Mouse (Mus musculus) embryonic facial prominence, embryonic 10.5 days (tissue): ENCODE measurements around the gene Polr2i. TPM values are rescaled to one million over a fixed set of nuclear protein-coding genes. Genes with fewer than 3 reads are reported as not detected.
"Not testable (repeated sequence)": the region's sequence is repeated elsewhere in the genome, so short reads cannot be mapped to it uniquely, and the experiment has no call there.

Experiments used
- DNase-seq: peaks from one replicate; pipeline ENCODE4 v3.0.0-alpha.2; 2017; ENCODE audit warnings: low spot score
- H3K27ac ChIP-seq: fragments of 300-500 bp; sonication (generic); replicated peaks from 2 replicates; pipeline ENCODE4 v1.5.1; 2016; ENCODE audit warnings: mild to moderate bottlenecking
- H3K27me3 ChIP-seq: fragments of 300-500 bp; sonication (generic); replicated peaks from 2 replicates; pipeline ENCODE4 v1.6.1; 2016; ENCODE audit warnings: low read depth, mild to moderate bottlenecking; ENCODE audit not compliant: poor library complexity, severe bottlenecking
- H3K36me3 ChIP-seq: fragments of 300-500 bp; sonication (generic); replicated peaks from 2 replicates; pipeline ENCODE4 v1.6.1; 2016; ENCODE audit warnings: mild to moderate bottlenecking, moderate library complexity
- H3K4me1 ChIP-seq: fragments of 300-500 bp; sonication (generic); 2 replicates; pipeline ENCODE4 v1.6.1; 2016
- H3K4me3 ChIP-seq: fragments of 300-500 bp; sonication (generic); 2 replicates; pipeline ENCODE4 v1.5.1; 2016; ENCODE audit warnings: mild to moderate bottlenecking, moderate library complexity
- H3K9me3 ChIP-seq: fragments of 300-500 bp; sonication (generic); 2 replicates; pipeline ENCODE4 v1.6.1; 2016; ENCODE audit warnings: mild to moderate bottlenecking
- WGBS: fragments of 180-500 bp; shearing (Covaris S2); methylation state at CpG from one replicate; pipeline ENCODE4 v1.1.7; 2016; 5-methylcytosine and 5-hydroxymethylcytosine counted together
- polyA plus RNA-seq: library from polyadenylated mRNA; unstranded; fragments of >200 nt; fragmentation: Nextera tagmentation; extraction: Ambion mirVana; gene quantifications from 2 replicates; pipeline ENCODE4 v1.2.1, GENCODE M21; 2016

Gene Polr2i
- polyA plus RNA-seq, result 174 and 177 TPM in 2 replicates

DNA sequence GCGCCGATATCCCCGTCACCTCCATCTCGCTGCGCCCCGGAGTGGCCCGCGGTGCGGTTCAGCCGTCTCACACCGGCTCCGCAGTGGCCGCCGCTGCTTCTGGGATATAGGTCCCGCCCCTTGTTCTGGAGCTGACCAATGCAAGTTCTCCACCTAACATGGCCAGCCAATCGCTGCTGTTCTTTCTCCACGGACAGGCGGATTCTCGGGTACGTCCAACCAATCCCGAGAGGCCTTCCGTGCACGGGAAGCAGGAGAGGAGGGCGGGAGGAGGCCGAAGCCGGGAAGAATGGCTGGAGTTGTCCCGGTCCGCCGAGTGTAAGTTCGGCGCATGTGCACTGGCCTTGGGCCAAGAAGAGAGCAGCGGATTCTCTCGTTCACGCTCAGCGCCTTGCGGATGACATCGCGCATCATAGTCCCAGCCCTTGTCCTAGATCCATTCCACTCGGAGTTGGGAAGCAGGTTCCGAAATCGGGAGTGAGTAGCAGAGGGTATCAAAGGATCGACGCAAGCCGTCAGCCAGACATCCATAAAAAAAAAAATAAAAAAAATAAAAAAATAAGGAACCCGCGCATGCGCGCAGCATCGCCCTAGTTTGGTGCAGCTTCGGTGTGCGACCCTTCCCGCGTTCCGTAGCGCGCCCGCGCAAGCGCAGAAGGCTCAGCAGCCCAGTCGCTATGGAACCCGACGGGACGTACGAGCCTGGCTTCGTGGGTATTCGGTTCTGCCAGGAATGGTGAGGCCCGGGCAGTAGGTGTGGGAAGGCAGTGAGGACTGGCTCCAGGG, at the start of gene Polr2i, which contains the start of gene Tbcb:
Polr2i (plus strand) TSS at position 280 of the 786 bp plus-strand sequence.
Tbcb (minus strand) TSS at position 604 of the 786 bp plus-strand sequence.
- Histone ChIP-seq H3K36me3 (peaks cover 54% of the 10 kb centered on the region), H3K4me3 (peak within 1 kb of the TSS; percentile 68), H3K27ac (peak within 1 kb of the TSS; percentile 92), H3K27me3 (no peaks in the 10 kb centered on the region), H3K4me1 (peaks cover 23% of the 10 kb centered on the region), H3K9me3 (no peaks in the 10 kb centered on the region)
- WGBS, result under 1% methylated on average over 67 of the region's 67 CpGs
- peak; percentile 97 for DNase-seq

DNA sequence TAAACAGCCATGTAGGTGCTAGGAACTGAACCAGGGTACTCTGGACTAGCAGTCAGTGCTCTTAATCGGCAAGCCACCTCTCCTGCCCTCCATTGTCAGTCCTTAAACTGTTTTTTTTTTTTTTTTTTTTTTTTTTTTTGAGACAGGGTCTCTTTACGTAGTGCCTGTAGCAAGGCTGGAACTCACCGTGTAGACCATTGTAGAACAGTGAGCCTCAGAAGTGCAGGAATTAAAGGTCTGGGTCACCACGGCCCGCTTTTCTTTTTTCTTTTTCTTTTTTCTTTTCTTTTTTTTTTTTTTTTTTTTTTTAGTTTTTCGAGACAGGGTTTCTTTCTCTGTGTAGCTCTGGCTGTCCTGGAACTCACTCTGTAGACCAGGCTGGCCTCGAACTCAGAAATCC, 48.6 kb upstream of the Polr2i start:
- not testable (repeated sequence) for H3K27me3 ChIP-seq, H3K4me3 ChIP-seq, H3K9me3 ChIP-seq, H3K27ac ChIP-seq, DNase-seq
- WGBS, result 68% methylated on average over 7 of the region's 7 CpGs
- Histone ChIP-seq H3K36me3 (peaks cover 49% of the 10 kb centered on the region), H3K4me1 (peaks cover 12% of the 10 kb centered on the region)

DNA sequence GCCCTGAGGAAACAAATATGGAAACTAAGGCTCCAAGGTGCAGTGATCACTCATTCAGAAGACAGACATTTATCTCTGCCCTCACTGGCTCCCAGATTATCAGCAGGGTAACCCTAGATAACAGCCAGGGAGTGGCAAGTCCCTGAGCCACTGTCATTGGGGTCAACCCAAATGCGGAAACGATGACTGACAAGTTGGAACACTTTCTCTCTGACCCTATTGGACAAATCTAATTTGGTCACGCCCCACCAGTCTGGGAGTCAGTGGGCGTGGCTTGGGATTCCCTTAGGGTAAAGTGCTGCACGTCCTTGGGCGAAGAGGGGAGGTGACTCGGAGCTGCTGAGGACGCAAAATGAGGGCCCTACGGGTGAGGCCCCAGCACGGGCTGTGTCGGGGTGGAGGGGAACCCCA, 47.9 kb upstream of the Polr2i start, which contains the start of gene Cox7a1:
Cox7a1 (plus strand) TSS at position 266 of the 411 bp plus-strand sequence.
- DNase-seq, result peak; percentile 76
- H3K4me1 ChIP-seq, result peaks cover 12% of the 10 kb centered on the region
- H3K27ac ChIP-seq, result 0 out of 2 replicates have a peak within 1 kb of the TSS, but pooled peaks have one; percentile 24
- 1% methylated on average over 11 of the region's 11 CpGs for WGBS
- peaks cover 49% of the 10 kb centered on the region for H3K36me3 ChIP-seq
- H3K4me3 ChIP-seq, result peak within 1 kb of the TSS; percentile 49
- no peaks in the 10 kb centered on the region for H3K27me3 ChIP-seq
- no peaks in the 10 kb centered on the region for H3K9me3 ChIP-seq

DNA sequence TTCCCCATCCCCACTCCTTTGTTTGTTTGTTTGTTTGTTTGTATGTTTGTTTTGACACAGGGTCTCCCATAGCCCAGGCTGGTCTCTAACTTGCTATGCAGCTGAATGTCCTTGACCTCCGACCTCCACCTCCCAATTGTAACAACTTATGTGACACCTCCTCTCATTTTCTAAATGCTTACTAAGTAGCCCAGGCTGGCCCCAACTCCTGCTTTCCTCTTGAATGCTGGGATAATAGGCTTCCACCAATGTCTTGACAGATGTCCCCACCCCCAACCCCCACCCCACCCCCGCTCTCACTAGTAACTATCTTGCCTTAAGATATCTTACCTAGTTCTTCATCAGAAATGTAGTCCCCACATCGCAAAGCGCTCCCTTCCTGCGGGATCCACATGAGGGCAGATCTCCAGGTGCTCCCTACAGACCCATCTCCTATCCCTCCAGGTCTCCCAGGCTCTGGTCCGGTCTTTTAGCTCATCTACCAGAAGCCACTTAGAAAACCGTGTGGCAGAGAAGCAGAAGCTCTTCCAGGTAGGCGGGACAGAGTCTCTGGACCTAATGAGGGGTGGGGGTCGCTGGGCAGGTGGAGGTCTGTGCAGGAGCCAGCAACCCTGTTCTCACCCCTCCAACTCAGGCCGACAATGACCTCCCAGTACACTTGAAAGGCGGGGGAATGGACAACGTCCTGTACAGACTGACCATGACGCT, 47.0 kb upstream of the Polr2i start:
- WGBS, result 72% methylated on average over 13 of the region's 13 CpGs
- H3K4me3 ChIP-seq, result no peak overlapping the region
- H3K27me3 ChIP-seq, result no peaks in the 10 kb centered on the region

DNA sequence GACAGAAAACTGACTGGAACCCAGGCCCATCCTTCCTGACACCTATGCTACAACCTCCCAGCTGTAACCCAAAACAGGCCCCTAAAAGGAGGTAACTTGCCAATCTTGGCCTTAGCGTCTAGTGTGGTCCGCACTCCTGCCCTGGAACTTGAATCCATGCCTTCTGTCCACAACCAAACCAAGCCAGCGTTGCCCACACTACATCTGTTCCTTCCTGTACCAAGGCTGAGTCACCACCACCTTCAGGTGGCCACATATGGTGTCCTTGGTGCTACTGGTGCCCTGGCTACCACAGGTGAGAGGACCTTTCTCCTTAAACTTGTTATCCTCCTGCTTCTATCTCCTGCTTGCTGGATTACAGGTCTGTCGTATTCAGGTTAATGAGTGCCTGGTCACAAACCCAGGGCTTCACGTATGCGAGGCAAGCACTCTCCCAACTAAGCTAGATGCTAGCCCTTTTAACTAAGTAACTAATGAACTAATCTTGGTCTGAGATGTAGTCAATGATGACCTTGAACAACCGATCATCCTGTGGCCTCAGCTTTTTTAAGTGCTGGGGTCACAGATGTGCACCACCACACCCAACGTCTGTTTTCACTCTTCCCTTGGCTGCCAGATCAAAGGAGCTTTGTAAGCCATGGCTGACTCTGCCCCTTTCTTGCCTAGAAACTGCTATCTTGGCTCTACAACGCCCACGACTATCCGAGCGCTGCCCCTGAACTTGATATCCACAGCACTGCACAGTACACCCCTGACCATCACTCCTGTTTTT, 43.2 kb upstream of the Polr2i start:
- peaks cover 23% of the 10 kb centered on the region for H3K4me1 ChIP-seq
- no peaks in the 10 kb centered on the region for H3K27me3 ChIP-seq
- H3K27ac ChIP-seq, result no peak overlapping the region
- peaks cover 81% of the 10 kb centered on the region for H3K36me3 ChIP-seq
- no peaks in the 10 kb centered on the region for H3K9me3 ChIP-seq
- no peak overlapping the region for H3K4me3 ChIP-seq
- DNase-seq, result no peak
- WGBS, result 83% methylated on average over 12 of the region's 12 CpGs

More for the DNA sequence above, 47.0 kb upstream of the Polr2i start:
- no peak for DNase-seq
- Histone ChIP-seq H3K27ac (no peak overlapping the region), H3K4me1 (peaks cover 12% of the 10 kb centered on the region), H3K9me3 (no peaks in the 10 kb centered on the region), H3K36me3 (peaks cover 55% of the 10 kb centered on the region)

DNA sequence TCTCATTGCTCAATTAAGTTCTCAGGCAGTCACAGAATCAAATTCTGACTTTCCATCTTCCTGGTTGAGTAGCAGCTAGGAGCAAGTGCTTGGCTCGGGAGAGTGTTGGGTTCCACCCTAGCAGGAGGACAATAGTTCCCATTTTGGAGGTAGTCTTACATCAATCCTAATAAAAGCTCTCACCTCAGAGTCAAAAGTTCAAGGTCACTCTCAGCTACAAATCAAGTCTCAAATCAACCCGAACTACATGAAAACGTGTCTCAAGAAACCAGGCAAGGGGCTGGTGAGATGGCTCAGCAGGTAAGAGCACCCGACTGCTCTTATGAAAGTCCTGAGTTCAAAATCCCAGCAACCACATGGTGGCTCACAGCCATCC, 42.6 kb upstream of the Polr2i start:
- WGBS, result 89% methylated on average over 4 of the region's 4 CpGs
- peaks cover 81% of the 10 kb centered on the region for H3K36me3 ChIP-seq
- DNase-seq, result no peak
- H3K9me3 ChIP-seq, result no peaks in the 10 kb centered on the region
- no peak overlapping the region for H3K27ac ChIP-seq
- H3K27me3 ChIP-seq, result no peaks in the 10 kb centered on the region
- peaks cover 20% of the 10 kb centered on the region for H3K4me1 ChIP-seq
- H3K4me3 ChIP-seq, result no peak overlapping the region

DNA sequence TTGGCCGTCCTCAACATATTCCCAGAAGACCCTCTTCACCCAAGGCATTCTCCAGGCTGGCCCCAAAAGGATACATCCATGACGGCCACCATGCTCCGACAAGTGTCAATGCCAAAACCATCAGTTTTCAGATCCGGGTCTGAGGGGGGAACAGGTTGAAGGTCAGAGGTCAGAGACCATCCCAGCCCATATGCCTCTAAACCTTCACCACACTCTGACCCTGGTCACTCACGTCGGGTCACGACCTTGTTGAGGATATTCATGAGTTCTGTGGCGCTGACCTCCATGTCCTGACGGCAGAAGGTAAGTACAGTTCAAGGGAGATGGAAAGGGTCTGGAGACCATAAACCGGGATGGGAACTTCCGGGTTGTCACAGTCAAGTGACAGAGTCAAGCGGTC, 39.7 kb upstream of the Polr2i start:
- no peak for DNase-seq
- Histone ChIP-seq H3K36me3 (peaks cover 57% of the 10 kb centered on the region), H3K4me1 (peaks cover 22% of the 10 kb centered on the region), H3K9me3 (no peaks in the 10 kb centered on the region), H3K4me3 (no peak overlapping the region), H3K27ac (no peak overlapping the region), H3K27me3 (no peaks in the 10 kb centered on the region)
- WGBS, result 91% methylated on average over 12 of the region's 12 CpGs

DNA sequence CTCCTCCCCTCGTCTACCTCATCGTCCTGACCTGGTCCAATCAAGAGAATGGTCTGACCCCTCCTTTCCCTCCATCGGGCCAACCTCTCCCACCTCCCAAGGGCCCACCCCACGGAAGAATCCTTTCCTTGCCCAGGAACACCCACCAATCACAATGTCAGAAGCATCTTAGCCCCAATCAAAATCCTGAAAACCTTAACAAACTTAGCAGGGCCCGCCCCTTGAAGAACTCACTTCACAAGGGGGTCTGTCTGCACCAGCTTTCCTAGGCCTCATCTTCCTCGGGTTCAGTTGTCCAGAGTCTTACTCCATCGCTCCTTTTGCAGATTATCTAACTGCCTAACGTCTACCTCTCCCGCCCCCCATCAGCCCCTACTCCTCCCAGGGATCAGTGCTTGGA, 38.7 kb upstream of the Polr2i start:
- Histone ChIP-seq H3K27ac (peak overlapping the region; percentile 85), H3K9me3 (no peaks in the 10 kb centered on the region), H3K4me1 (peaks cover 29% of the 10 kb centered on the region), H3K4me3 (peak overlapping the region; percentile 71), H3K36me3 (peaks cover 47% of the 10 kb centered on the region), H3K27me3 (no peaks in the 10 kb centered on the region)
- 15% methylated on average over 9 of the region's 9 CpGs for WGBS
- peak; percentile 48 for DNase-seq

DNA sequence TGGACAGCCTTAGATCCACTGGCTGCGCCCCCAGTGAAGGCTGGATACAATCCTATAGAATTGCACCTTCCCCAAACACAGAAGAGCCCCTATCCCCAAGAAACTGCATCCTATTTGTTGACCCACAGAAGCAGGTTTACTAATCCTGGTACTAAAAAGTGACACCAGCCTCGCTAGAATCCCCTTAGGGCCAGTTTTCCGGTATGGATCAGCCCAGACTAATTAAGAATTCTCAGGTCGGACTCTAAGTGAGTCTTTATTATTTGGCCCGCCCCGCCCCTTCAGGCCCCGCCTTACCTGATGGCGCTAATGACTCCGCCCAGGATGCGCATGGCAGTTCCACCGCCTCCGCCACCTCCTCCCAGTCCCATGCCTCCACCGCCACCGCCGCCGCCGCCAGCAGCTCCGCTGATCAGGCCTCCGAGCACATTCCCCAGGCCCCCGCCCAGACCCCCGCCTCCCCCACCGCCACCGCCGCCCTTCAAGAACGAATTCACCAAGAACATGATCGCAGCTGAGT, 38.1 kb upstream of the Polr2i start:
- Histone ChIP-seq H3K4me3 (peak overlapping the region; percentile 71), H3K27me3 (no peaks in the 10 kb centered on the region), H3K27ac (peak overlapping the region; percentile 85), H3K4me1 (peaks cover 33% of the 10 kb centered on the region), H3K9me3 (no peaks in the 10 kb centered on the region), H3K36me3 (peaks cover 41% of the 10 kb centered on the region)
- DNase-seq, result peak; percentile 87
- WGBS, result under 1% methylated on average over 26 of the region's 26 CpGs

DNA sequence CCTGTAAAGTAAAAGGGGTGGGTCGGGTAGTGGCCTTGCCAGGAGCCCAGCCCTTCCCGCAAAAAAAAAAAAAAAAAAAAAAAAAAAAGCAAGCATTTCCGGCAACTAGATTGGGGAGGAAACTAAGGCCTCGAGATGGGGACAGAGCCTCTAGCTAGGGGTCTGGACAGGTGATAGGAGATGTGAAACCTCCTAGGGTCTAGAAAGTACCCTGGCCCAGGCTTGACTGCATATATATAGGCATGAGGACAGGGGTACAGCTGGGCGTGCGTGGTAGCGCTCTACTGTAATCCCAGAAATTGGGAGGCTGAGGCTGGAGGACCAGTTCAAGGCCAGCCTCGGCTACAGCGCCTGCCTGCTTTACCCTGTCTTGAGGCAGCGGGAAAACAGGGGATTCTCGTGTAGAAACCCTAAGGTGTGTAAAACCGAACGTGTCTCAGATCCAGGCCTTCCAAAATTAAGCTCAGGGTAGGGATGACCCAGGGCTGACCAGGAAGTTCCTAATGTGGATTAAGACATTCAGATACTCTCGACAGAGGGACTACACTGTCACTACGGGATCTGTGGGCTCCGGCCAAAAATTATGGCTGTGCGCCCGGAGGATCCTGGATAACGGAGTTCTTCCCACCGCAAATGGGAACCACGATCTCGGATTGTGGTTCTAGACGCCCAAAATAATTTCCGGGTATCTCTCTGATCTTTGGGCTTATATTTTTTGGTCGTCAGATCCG, 37.5 kb upstream of the Polr2i start:
- WGBS, result under 1% methylated on average over 26 of the region's 26 CpGs
- H3K4me1 ChIP-seq, result peaks cover 33% of the 10 kb centered on the region
- H3K9me3 ChIP-seq, result no peaks in the 10 kb centered on the region
- peak overlapping the region; percentile 85 for H3K27ac ChIP-seq
- peak overlapping the region; percentile 71 for H3K4me3 ChIP-seq
- DNase-seq, result peak; percentile 45
- peaks cover 35% of the 10 kb centered on the region for H3K36me3 ChIP-seq
- no peaks in the 10 kb centered on the region for H3K27me3 ChIP-seq

DNA sequence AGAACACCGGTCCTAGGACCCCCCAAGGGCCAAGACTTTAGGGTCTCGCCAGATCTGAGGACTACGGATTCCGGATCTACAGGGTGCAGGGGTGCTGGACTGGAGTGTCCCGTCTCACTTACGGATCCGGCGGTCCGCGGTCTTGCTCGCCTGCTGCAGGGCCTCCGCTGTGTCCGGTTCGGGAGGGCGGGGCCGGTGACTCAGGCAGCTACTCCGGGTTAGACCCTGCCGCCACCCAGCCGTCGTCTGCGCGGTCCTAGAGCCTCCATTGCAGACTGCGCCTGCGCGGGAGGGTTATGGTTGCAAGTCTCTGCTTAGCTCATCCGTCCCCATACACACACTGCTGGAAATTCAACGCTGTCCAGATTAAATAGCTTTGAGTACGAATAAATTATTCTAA, 36.9 kb upstream of the Polr2i start:
- peaks cover 36% of the 10 kb centered on the region for H3K4me1 ChIP-seq
- WGBS, result under 1% methylated on average over 28 of the region's 28 CpGs
- no peaks in the 10 kb centered on the region for H3K27me3 ChIP-seq
- H3K4me3 ChIP-seq, result peak overlapping the region; percentile 71
- H3K27ac ChIP-seq, result peak overlapping the region; percentile 85
- H3K36me3 ChIP-seq, result peaks cover 30% of the 10 kb centered on the region
- DNase-seq, result peak; percentile 98
- no peaks in the 10 kb centered on the region for H3K9me3 ChIP-seq
